Comparison of ENCODE assay signal across 11 mouse cellular contexts in the genomic region with DNA sequence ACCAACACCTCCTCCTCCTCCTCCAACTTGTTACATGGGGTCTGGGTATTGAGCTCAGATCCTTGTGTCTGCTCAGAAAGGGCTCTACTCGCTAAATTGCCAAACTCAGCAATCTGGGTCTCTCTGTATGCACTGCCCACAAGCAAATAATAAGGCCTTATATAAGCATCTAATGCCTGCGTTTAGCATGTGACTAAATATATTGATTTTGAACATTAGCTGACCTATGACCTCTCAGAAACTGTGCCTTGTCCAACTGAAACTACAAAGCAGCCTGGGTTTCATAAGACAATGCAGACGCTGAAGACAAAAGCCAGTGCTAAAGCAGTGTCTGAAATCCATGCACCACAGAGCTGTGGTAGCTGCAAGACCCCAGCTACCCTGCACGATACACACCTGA.
"Had no signal": no experiment of that assay in that cellular context is flagged by ENCODE, and none has a peak within 500 bp of the region (broad histone marks: within the 10 kb centered on the region; RNA-seq: fewer than 3 reads in every experiment).

No protein-coding gene starts in this region.

- H3K4me1 ChIP-seq: lung, embryonic 15.5 days; midbrain, embryonic 12.5 days; neural tube, embryonic 12.5 days; stomach, embryonic 15.5 days had no signal

- H3K27me3 ChIP-seq: lung, embryonic 15.5 days; megakaryocyte, embryonic 14.5 days; midbrain, embryonic 12.5 days; neural tube, embryonic 12.5 days; stomach, embryonic 15.5 days had no signal

- H3K4me2 ChIP-seq: lung, embryonic 15.5 days; midbrain, embryonic 12.5 days; neural tube, embryonic 12.5 days; stomach, embryonic 15.5 days had no signal

- H3K27ac ChIP-seq: macrophage; midbrain, embryonic 12.5 days; neural tube, embryonic 12.5 days; stomach, embryonic 15.5 days had no signal

- H3K36me3 ChIP-seq: lung, embryonic 15.5 days; midbrain, embryonic 12.5 days; neural tube, embryonic 12.5 days; stomach, embryonic 15.5 days had no signal

- ATAC-seq: midbrain, embryonic 16.5 days had no signal

- H3K4me3 ChIP-seq: lung, embryonic 15.5 days; megakaryocyte, embryonic 14.5 days; midbrain, embryonic 12.5 days; neural tube, embryonic 12.5 days; stomach, embryonic 15.5 days had no signal

- H3K9me3 ChIP-seq: lung, embryonic 15.5 days; megakaryocyte, embryonic 14.5 days; midbrain, embryonic 12.5 days; neural tube, embryonic 12.5 days; stomach, embryonic 15.5 days had no signal

- H3K9ac ChIP-seq: lung, embryonic 15.5 days; midbrain, embryonic 12.5 days; neural tube, embryonic 12.5 days; stomach, embryonic 15.5 days had no signal

- DNase-seq: lung, adult 2 months; lung, postnatal 14 days; midbrain, embryonic 14.5 days; right cerebral cortex, postnatal 14 days had no signal
